Mouse (Mus musculus) cerebellum, adult 18-20 months (tissue): ENCODE measurements around the gene Snrnp25.

Source experiments
- DNase-seq, 2 experiments: peaks; one replicate each; pipeline ENCODE4 v3.0.0; 2021

Snrnp25 gene

GRCm38 (mm10) chr11:32205058-32205873 is at the start of gene Snrnp25:
Gene Snrnp25 (plus strand): TSS chr11:32205415.
- peak; percentile 95 to 98 for DNase-seq

GRCm38 (mm10) chr11:32156854-32157630 is 48.2 kb upstream of the Snrnp25 start:
- DNase-seq: no peak

GRCm38 (mm10) chr11:32157791-32158594 is 47.2 kb upstream of the Snrnp25 start:
- peak; percentile 46 to 51 for DNase-seq

GRCm38 (mm10) chr11:32159176-32159575 is 46.0 kb upstream of the Snrnp25 start:
- no peak for DNase-seq

- DNase-seq: no peak
These were observed 44.9 kb upstream of the Snrnp25 start for GRCm38 (mm10) chr11:32160341-32160740.

- peak; percentile 55 to 66 for DNase-seq
These were observed 43.7 kb upstream of the Snrnp25 start for GRCm38 (mm10) chr11:32161500-32161899.

GRCm38 (mm10) chr11:32161922-32162804 is 43.1 kb upstream of the Snrnp25 start:
- DNase-seq: peak; percentile 81 to 87

- DNase-seq: no peak
These were observed 38.5 kb upstream of the Snrnp25 start for GRCm38 (mm10) chr11:32166683-32167082.

GRCm38 (mm10) chr11:32178506-32178905 is 26.7 kb upstream of the Snrnp25 start:
- no peak for DNase-seq

- DNase-seq: no peak
These were observed 24.0 kb upstream of the Snrnp25 start for GRCm38 (mm10) chr11:32181246-32181645.

GRCm38 (mm10) chr11:32181973-32182868 is 23.0 kb upstream of the Snrnp25 start:
- DNase-seq: peak; percentile 84 to 93

- no peak for DNase-seq
These were observed 20.7 kb upstream of the Snrnp25 start for GRCm38 (mm10) chr11:32184469-32184868.

- no peak for DNase-seq
These were observed 19.2 kb upstream of the Snrnp25 start for GRCm38 (mm10) chr11:32186031-32186430.

- no peak for DNase-seq
These were observed 18.0 kb upstream of the Snrnp25 start for GRCm38 (mm10) chr11:32187256-32187655.

GRCm38 (mm10) chr11:32188881-32189280 is 16.3 kb upstream of the Snrnp25 start:
- no peak for DNase-seq

- no peak for DNase-seq
These were observed 15.8 kb upstream of the Snrnp25 start for GRCm38 (mm10) chr11:32189434-32189833.

GRCm38 (mm10) chr11:32190119-32190518 is 15.1 kb upstream of the Snrnp25 start:
- no peak for DNase-seq

- peak; percentile 21 to 41 for DNase-seq
These were observed 14.6 kb upstream of the Snrnp25 start for GRCm38 (mm10) chr11:32190603-32191110.

GRCm38 (mm10) chr11:32193156-32193555 is 12.1 kb upstream of the Snrnp25 start:
- no peak for DNase-seq

- DNase-seq: no peak
These were observed 11.1 kb upstream of the Snrnp25 start for GRCm38 (mm10) chr11:32194086-32194485.

- DNase-seq: no peak
These were observed 10.6 kb upstream of the Snrnp25 start for GRCm38 (mm10) chr11:32194626-32195025.
